Mouse (Mus musculus): ENCODE data around the gene Mvb12b. TPM values are rescaled to one million over a fixed set of nuclear protein-coding genes. Genes with fewer than 3 reads are reported as not detected.
A peak's percentile ranks its signal among the peaks of the same experiment; 100 is the strongest.

Mvb12b gene
- polyA plus RNA-seq, 1 experiment from 2014 or later: 16.9 TPM

DNA sequence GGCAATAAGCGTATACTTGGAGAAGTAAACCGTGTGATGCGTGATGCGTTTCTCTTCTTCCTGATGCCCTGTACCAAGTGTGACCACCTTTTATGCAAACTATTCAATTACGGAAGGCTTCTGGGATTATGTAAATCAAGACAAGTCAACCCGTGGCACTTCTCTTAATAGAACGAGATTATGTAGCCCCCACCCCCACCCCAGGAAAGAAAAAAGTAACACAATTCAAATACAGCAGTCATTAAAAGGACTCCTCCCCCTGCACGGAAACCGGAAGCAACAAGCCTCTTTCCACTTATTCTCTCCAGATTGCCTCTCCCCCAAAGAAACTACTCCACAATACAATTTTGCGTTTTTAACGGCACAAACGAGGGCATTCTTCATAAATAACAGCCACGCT, 99.6 kb downstream of the Mvb12b start:
- Histone ChIP-seq H3K36me3 (ENCODE audit: control insufficient read depth, insufficient read depth, low read length) (no peaks in the 10 kb centered on the region; the same call in 1 of the 2 replicates), H3K27ac (replicated peaks; ENCODE audit: low read depth, low read length) (0 out of 2 replicates have a peak overlapping the region, but pooled peaks have one; percentile 25), H3K9ac (ENCODE audit: low read length) (no peak overlapping the region), H3K4me2 (ENCODE audit: low read depth, severe bottlenecking) (no peak overlapping the region), H3K9me3 (ENCODE audit: control insufficient read depth, low read length) (no peaks in the 10 kb centered on the region), H3K4me1 (ENCODE audit: control insufficient read depth, insufficient read depth, low read length) (peaks cover 36% of the 10 kb centered on the region), H3K27me3 (ENCODE audit: control insufficient read depth, insufficient read depth, low read length) (no peaks in the 10 kb centered on the region), H3K4me3 (ENCODE audit: low read depth, low read length) (no peak overlapping the region)
- 47% methylated on average over 13 of the region's 13 CpGs for WGBS
- ATAC-seq (ENCODE audit: insufficient number of reproducible peaks, low FRiP score, low TSS enrichment, low read depth) (no peak), DNase-seq (ENCODE audit: low spot score) (no peak)

DNA sequence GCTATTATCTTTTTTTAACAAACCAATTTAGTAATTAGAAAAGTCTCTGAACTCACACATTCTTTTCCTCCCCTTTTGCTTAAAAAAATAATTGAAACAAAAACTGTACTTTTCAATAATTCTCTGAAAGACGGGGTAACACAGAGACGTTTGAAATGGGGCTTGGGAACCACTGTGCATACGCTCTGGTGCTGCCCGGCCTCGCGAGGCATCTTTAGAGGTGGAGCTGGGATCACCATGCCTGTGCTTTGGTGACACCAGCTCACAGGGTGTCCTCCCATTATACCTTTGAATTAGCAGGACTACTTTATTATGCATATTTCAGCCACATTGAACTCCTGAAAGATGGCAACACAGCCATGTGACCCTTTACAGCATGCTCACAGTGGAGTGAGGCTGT, 101.7 kb downstream of the Mvb12b start:
- no peak for DNase-seq (ENCODE audit: low spot score)
- H3K36me3 ChIP-seq (ENCODE audit: control insufficient read depth, insufficient read depth, low read length): no peaks in the 10 kb centered on the region; the same call in 1 of the 2 replicates
- no peak overlapping the region for H3K4me3 ChIP-seq (ENCODE audit: low read depth, low read length)
- H3K4me2 ChIP-seq (ENCODE audit: low read depth, severe bottlenecking): no peak overlapping the region
- no peak overlapping the region for H3K9ac ChIP-seq (ENCODE audit: low read length)
- no peak for ATAC-seq (ENCODE audit: insufficient number of reproducible peaks, low FRiP score, low TSS enrichment, low read depth)
- WGBS: 71% methylated on average over 6 of the region's 6 CpGs
- no peaks in the 10 kb centered on the region for H3K9me3 ChIP-seq (ENCODE audit: control insufficient read depth, low read length)
- peaks cover 44% of the 10 kb centered on the region for H3K4me1 ChIP-seq (ENCODE audit: control insufficient read depth, insufficient read depth, low read length)
- H3K27me3 ChIP-seq (ENCODE audit: control insufficient read depth, insufficient read depth, low read length): no peaks in the 10 kb centered on the region
- no peak overlapping the region for H3K27ac ChIP-seq (replicated peaks; ENCODE audit: low read depth, low read length)

DNA sequence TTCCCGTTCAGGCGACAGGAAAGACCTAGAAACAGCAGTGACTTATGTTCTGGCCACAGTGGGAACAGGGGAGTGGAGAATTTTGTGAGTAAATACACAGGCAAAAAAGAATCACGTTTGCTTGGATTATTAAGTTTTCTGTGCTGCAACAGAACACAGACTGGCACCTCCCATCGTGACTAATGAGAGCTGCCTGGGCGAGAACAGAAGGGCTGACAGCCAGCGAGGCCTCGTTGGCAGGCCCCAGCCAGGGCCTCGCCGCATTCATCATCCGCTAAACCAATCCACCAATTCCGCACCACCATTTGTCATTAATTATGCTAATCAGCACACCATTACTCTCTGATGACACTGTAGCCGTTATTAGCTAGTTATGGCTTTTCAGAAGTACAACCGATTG, 102.2 kb downstream of the Mvb12b start:
- no peaks in the 10 kb centered on the region; the same call in 1 of the 2 replicates for H3K36me3 ChIP-seq (ENCODE audit: control insufficient read depth, insufficient read depth, low read length)
- no peak overlapping the region for H3K9ac ChIP-seq (ENCODE audit: low read length)
- ATAC-seq (ENCODE audit: insufficient number of reproducible peaks, low FRiP score, low TSS enrichment, low read depth) (no peak), DNase-seq (ENCODE audit: low spot score) (no peak)
- no peaks in the 10 kb centered on the region for H3K27me3 ChIP-seq (ENCODE audit: control insufficient read depth, insufficient read depth, low read length)
- H3K4me2 ChIP-seq (ENCODE audit: low read depth, severe bottlenecking): no peak overlapping the region
- H3K4me3 ChIP-seq (ENCODE audit: low read depth, low read length): no peak overlapping the region
- 19% methylated on average over 13 of the region's 13 CpGs for WGBS
- H3K27ac ChIP-seq (replicated peaks; ENCODE audit: low read depth, low read length): 0 out of 2 replicates have a peak overlapping the region, but pooled peaks have one; percentile 18
- H3K9me3 ChIP-seq (ENCODE audit: control insufficient read depth, low read length): no peaks in the 10 kb centered on the region
- H3K4me1 ChIP-seq (ENCODE audit: control insufficient read depth, insufficient read depth, low read length): peaks cover 43% of the 10 kb centered on the region

DNA sequence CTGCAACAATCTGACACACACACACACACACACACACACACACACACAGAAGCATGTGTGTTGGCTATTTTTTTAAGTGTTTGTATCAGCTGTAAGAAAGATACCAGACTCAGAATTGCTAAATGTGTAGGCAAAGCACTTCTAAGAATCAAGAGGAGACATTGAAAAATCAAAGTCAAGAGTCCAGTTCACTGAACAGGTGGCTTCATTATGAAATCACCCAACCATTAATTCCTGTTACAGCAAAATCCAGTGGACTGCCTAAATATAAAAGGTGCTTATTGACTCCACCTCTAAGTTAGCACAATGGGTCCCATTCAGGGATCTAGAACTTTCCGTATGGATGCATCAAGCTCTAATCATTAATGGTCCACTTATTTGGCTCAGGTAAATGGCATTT, 103.0 kb downstream of the Mvb12b start:
- no peak for ATAC-seq (ENCODE audit: insufficient number of reproducible peaks, low FRiP score, low TSS enrichment, low read depth)
- Histone ChIP-seq H3K9me3 (ENCODE audit: control insufficient read depth, low read length) (peaks cover 3% of the 10 kb centered on the region; the same call in 1 of the 2 replicates), H3K27me3 (ENCODE audit: control insufficient read depth, insufficient read depth, low read length) (no peaks in the 10 kb centered on the region), H3K27ac (replicated peaks; ENCODE audit: low read depth, low read length) (no peak overlapping the region), H3K4me3 (ENCODE audit: low read depth, low read length) (no peak overlapping the region), H3K4me2 (ENCODE audit: low read depth, severe bottlenecking) (no peak overlapping the region), H3K36me3 (ENCODE audit: control insufficient read depth, insufficient read depth, low read length) (no peaks in the 10 kb centered on the region; the same call in 1 of the 2 replicates), H3K9ac (ENCODE audit: low read length) (no peak overlapping the region), H3K4me1 (ENCODE audit: control insufficient read depth, insufficient read depth, low read length) (peaks cover 36% of the 10 kb centered on the region)
- WGBS: 94% methylated on average over 1 of the region's 1 CpGs
- DNase-seq (ENCODE audit: low spot score): no peak

DNA sequence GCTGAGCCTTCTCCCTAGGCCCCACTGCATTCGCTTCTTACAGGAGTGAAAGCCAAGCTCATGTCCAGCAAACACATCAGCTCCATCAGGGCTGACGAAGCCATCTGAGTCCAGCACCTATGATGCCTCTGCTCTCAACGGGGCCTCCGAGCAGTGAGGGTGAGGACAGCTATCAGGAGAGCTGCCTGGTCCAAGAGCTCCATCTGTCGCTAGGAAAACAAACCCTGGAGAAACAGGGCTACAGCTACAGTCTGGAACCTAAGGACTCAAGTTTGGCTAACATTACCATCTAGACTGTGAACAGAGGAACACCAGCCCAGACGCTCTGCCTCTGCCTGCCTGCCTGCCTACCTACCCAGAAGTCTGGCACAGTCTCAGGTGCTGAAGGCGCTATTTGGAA, 104.3 kb downstream of the Mvb12b start:
- ATAC-seq (ENCODE audit: insufficient number of reproducible peaks, low FRiP score, low TSS enrichment, low read depth): no peak
- Histone ChIP-seq H3K27ac (replicated peaks; ENCODE audit: low read depth, low read length) (peak overlapping the region; percentile 42; the same call in 1 of the 2 replicates), H3K4me1 (ENCODE audit: control insufficient read depth, insufficient read depth, low read length) (peaks cover 27% of the 10 kb centered on the region), H3K27me3 (ENCODE audit: control insufficient read depth, insufficient read depth, low read length) (no peaks in the 10 kb centered on the region), H3K9me3 (ENCODE audit: control insufficient read depth, low read length) (peaks cover 16% of the 10 kb centered on the region), H3K4me3 (ENCODE audit: low read depth, low read length) (no peak overlapping the region), H3K9ac (ENCODE audit: low read length) (no peak overlapping the region), H3K4me2 (ENCODE audit: low read depth, severe bottlenecking) (no peak overlapping the region), H3K36me3 (ENCODE audit: control insufficient read depth, insufficient read depth, low read length) (peaks cover 7% of the 10 kb centered on the region; the same call in 1 of the 2 replicates)
- DNase-seq (ENCODE audit: low spot score): no peak
- 89% methylated on average over 7 of the region's 7 CpGs for WGBS

DNA sequence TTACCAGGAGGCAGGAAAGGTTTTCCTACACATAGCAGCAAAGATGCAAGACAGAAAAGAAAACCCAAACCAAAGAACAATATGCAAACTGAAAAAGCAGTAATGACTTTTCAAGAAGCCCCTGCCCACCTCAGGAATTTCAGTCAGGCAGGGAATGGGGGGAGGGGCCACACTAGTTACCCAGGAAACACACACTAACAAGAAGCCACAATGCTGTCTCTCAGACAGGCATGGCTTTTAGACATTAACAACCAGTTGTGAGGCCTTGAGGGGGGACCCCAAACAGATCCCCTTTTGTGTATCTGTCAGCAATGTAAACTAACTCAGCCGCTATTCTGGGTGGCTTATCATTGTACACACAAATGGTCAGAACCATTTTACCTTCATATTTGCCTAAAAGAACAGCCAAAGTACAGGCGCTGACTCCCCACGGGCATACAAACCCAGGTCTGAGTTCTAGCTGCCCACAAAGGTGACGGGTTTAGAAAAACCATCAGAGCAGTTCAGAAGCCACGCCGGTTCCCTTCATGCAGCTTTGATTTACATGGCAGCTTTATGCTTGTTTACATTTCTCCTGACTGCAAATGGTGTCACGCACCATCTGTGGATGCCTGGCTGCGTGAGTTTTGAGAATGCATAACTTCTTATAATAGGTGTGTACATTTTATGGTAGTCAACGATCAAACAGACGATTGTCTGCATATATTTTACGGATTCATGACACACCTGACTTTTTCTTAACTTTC, 105.9 kb downstream of the Mvb12b start:
- DNase-seq (ENCODE audit: low spot score) (peak; percentile 81), ATAC-seq (ENCODE audit: insufficient number of reproducible peaks, low FRiP score, low TSS enrichment, low read depth) (no peak)
- H3K36me3 ChIP-seq (ENCODE audit: control insufficient read depth, insufficient read depth, low read length): peaks cover 21% of the 10 kb centered on the region
- H3K27me3 ChIP-seq (ENCODE audit: control insufficient read depth, insufficient read depth, low read length): no peaks in the 10 kb centered on the region
- H3K4me3 ChIP-seq (ENCODE audit: low read depth, low read length): no peak overlapping the region
- H3K27ac ChIP-seq (replicated peaks; ENCODE audit: low read depth, low read length): peak overlapping the region; percentile 14
- H3K4me2 ChIP-seq (ENCODE audit: low read depth, severe bottlenecking): no peak overlapping the region
- peaks cover 19% of the 10 kb centered on the region for H3K4me1 ChIP-seq (ENCODE audit: control insufficient read depth, insufficient read depth, low read length)
- WGBS: 47% methylated on average over 11 of the region's 11 CpGs
- peaks cover 31% of the 10 kb centered on the region for H3K9me3 ChIP-seq (ENCODE audit: control insufficient read depth, low read length)
- H3K9ac ChIP-seq (ENCODE audit: low read length): no peak overlapping the region

DNA sequence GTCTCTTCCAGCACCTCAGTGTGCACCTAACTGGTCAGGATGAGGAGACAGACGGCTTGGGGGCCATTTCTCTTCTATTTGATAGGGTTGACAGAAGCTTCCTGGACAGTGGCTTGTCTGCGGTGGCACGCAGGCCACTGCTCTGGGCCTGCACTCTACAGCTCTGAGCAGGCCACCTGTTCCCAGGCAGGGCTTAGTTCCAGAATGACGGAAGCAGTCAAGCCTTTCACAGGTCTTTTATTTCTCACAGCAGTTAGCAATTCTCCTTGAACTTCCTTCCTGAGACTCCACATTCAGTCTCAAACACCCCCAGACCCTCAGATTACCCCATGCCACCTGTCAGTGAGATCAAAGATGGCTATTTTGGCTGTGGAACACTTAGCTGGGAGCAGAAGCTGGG, 109.3 kb downstream of the Mvb12b start:
- no peak overlapping the region for H3K27ac ChIP-seq (replicated peaks; ENCODE audit: low read depth, low read length)
- no peak for DNase-seq (ENCODE audit: low spot score)
- peaks cover 25% of the 10 kb centered on the region for H3K36me3 ChIP-seq (ENCODE audit: control insufficient read depth, insufficient read depth, low read length)
- H3K4me3 ChIP-seq (ENCODE audit: low read depth, low read length): no peak overlapping the region
- no peaks in the 10 kb centered on the region for H3K27me3 ChIP-seq (ENCODE audit: control insufficient read depth, insufficient read depth, low read length)
- H3K9ac ChIP-seq (ENCODE audit: low read length): no peak overlapping the region
- H3K4me2 ChIP-seq (ENCODE audit: low read depth, severe bottlenecking): no peak overlapping the region
- H3K4me1 ChIP-seq (ENCODE audit: control insufficient read depth, insufficient read depth, low read length): peaks cover 27% of the 10 kb centered on the region
- peaks cover 31% of the 10 kb centered on the region for H3K9me3 ChIP-seq (ENCODE audit: control insufficient read depth, low read length)
- 95% methylated on average over 4 of the region's 4 CpGs for WGBS
- ATAC-seq (ENCODE audit: insufficient number of reproducible peaks, low FRiP score, low TSS enrichment, low read depth): no peak

DNA sequence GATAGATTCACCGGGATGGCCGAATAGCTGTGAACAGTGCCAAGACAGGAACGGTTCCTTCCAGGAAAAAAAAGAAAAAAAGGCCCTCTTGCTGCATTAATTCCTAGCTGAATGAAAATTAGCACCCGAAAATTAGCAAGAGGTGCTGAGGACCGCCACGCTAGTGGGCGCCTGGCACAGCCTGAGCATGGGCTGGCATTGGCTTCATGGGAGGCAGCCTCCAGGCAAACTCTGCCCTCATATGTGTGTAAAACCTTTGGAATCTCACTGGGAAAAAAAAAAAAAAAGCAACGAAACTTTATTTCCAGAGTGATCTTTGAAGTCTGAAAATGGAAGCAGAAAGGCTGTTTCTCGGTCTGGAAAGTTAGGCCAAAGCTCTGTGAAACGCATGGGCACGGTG, 110.7 kb downstream of the Mvb12b start:
- H3K27ac ChIP-seq (replicated peaks; ENCODE audit: low read depth, low read length): no peak overlapping the region
- peaks cover 36% of the 10 kb centered on the region for H3K4me1 ChIP-seq (ENCODE audit: control insufficient read depth, insufficient read depth, low read length)
- H3K9ac ChIP-seq (ENCODE audit: low read length): no peak overlapping the region
- H3K4me3 ChIP-seq (ENCODE audit: low read depth, low read length): no peak overlapping the region
- peaks cover 31% of the 10 kb centered on the region for H3K9me3 ChIP-seq (ENCODE audit: control insufficient read depth, low read length)
- 97% methylated on average over 11 of the region's 11 CpGs for WGBS
- H3K36me3 ChIP-seq (ENCODE audit: control insufficient read depth, insufficient read depth, low read length): peaks cover 25% of the 10 kb centered on the region
- no peak overlapping the region for H3K4me2 ChIP-seq (ENCODE audit: low read depth, severe bottlenecking)
- DNase-seq (ENCODE audit: low spot score) (no peak), ATAC-seq (ENCODE audit: insufficient number of reproducible peaks, low FRiP score, low TSS enrichment, low read depth) (no peak)
- H3K27me3 ChIP-seq (ENCODE audit: control insufficient read depth, insufficient read depth, low read length): no peaks in the 10 kb centered on the region

Data from limb, embryonic 11.5 days (tissue).